7 mouse cellular contexts compared by ENCODE assay signal in genomic region chr11:96906431-96907161, GRCm38 (mm10). TPM values are rescaled to one million over a fixed set of nuclear protein-coding genes. Genes with fewer than 3 reads are reported as not detected.
DNase-seq lines count a peak whose midpoint lies in the region; ATAC-seq and TF ChIP-seq lines count a peak whose summit lies in the region.

No protein-coding gene starts in this region.

- no peak for TF ChIP-seq CTCF in kidney, postnatal 0 days (IDR thresholded peaks at IDR 0.05; ENCODE audit: low read depth)

- 44% methylated on average over 15 of the region's 15 CpGs for WGBS in kidney, postnatal 0 days

- no peak overlapping the region for H3K9ac ChIP-seq in kidney, postnatal 0 days (ENCODE audit: low read depth, low read length)

- H3K27ac ChIP-seq in kidney, postnatal 0 days, result no peak overlapping the region

- H3K4me2 ChIP-seq in kidney, postnatal 0 days (ENCODE audit: low read length), result no peak overlapping the region

- H3K9me3 ChIP-seq in kidney, postnatal 0 days (replicated peaks; ENCODE audit: low read length), result no peaks in the 10 kb centered on the region

- no peak overlapping the region for H3K4me3 ChIP-seq in kidney, postnatal 0 days (replicated peaks; ENCODE audit: low read depth, low read length)

- peaks cover 28% of the 10 kb centered on the region for H3K36me3 ChIP-seq in kidney, postnatal 0 days (ENCODE audit: insufficient read depth, low read length)

- H3K4me1 ChIP-seq in kidney, postnatal 0 days (replicated peaks; ENCODE audit: insufficient read depth, low read length), result peaks cover 14% of the 10 kb centered on the region

- peak; percentile 55 for DNase-seq in retina, postnatal 1 day
- no peak for DNase-seq in retina, embryonic 14.5 days (ENCODE audit: low spot score)
- peak; percentile 54 for DNase-seq in heart, adult 8-10 months (ENCODE audit: low spot score)
- DNase-seq in kidney, postnatal 0 days (ENCODE audit: low spot score), result peak; percentile 24
- DNase-seq in right cerebral cortex, adult 18-20 months, result no peak
- no peak for DNase-seq in spleen, postnatal 10 days (ENCODE audit: low spot score in 2 of 2)
- DNase-seq in right cerebral cortex, postnatal 14 days, result no peak

- ATAC-seq in kidney, postnatal 0 days (replicated peaks; ENCODE audit: low FRiP score, low read depth), result no peak; the same call in 1 of the 2 replicates

- no peaks in the 10 kb centered on the region for H3K27me3 ChIP-seq in kidney, postnatal 0 days (ENCODE audit: insufficient read depth, low read length)

RNA-seq across cellular contexts. Expression of gene Cdk5rap3, which starts 9.7 kb away (rescaled TPM):
- total RNA-seq in heart, adult 8-10 months (2022), result 10 to 100 TPM; 20.4 to 25.7 (median 22.7) TPM
- polyA plus RNA-seq in kidney, postnatal 0 days (2015; fragmentation: Nextera tagmentation; extraction: Ambion mirVana), result 77.8 and 81.6 TPM in 2 replicates

RNA-seq across cellular contexts. Expression of gene Prr15l, which starts 21.3 kb away (rescaled TPM):
- total RNA-seq in heart, adult 8-10 months (2022), result 1 to 10 TPM; 1.1 to 1.7 (median 1.5) TPM
- polyA plus RNA-seq in kidney, postnatal 0 days (2015; fragmentation: Nextera tagmentation; extraction: Ambion mirVana), result 76.5 and 88.2 TPM in 2 replicates

RNA-seq across cellular contexts. Expression of gene Pnpo, which starts 37.2 kb away (rescaled TPM):
- 10 to 100 TPM; 14.9 to 16.6 (median 16.1) TPM for total RNA-seq in heart, adult 8-10 months (2022)
- polyA plus RNA-seq in kidney, postnatal 0 days (2015; fragmentation: Nextera tagmentation; extraction: Ambion mirVana), result 31.7 and 33.2 TPM in 2 replicates

RNA-seq across cellular contexts. Expression of gene Copz2, which starts 56.9 kb away (rescaled TPM):
- 10 to 100 TPM; 36.0 to 43.5 (median 41.1) TPM for total RNA-seq in heart, adult 8-10 months (2022)
- polyA plus RNA-seq in kidney, postnatal 0 days (2015; fragmentation: Nextera tagmentation; extraction: Ambion mirVana), result 125 TPM in 2 replicates

Comparison
In these comparisons a context has a peak if more than half of its experiments do, and no peak if none do; other contexts are left out.
1. DNase-seq: peak in retina, postnatal 1 day (single experiment), heart, adult 8-10 months (single experiment) and kidney, postnatal 0 days (single experiment); none in retina, embryonic 14.5 days (single experiment), right cerebral cortex, adult 18-20 months (single experiment), spleen, postnatal 10 days (0 of 2) and right cerebral cortex, postnatal 14 days (single experiment).